Mouse (Mus musculus) fibroblast of lung, adult 2 months (primary cell): ENCODE measurements at regions not wholly inside any gene's neighbourhood (a gene's known extent, or its start where the extent isn't known, plus 50 kb on each side); places are given as distances from the start of the nearest gene placed in this dataset.

Experiments
- DNase-seq: peaks from one replicate; pipeline ENCODE4 v3.0.0-alpha.2; 2011; ENCODE audit warnings: low read depth

DNA sequence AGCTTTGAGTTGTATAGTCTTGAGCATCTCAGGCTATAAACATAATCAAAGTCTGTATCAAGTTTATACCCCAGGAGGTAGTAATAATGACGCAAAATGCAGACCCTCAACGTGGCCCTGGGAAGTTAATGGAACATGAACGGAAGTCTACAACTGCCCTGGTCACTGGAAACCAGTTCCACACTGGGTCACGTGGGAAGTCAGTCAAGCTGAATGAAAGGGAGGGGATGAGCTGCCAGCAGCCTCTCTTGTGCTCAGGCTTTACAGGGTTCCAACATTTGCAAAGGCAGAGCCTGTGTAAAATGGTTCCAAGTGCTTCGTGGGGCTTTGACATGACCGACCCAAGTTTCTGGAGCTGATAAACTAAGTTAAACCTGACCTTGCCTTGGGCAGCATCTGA lies 229.4 kb downstream of the Lnpk start:
- no peak for DNase-seq

DNA sequence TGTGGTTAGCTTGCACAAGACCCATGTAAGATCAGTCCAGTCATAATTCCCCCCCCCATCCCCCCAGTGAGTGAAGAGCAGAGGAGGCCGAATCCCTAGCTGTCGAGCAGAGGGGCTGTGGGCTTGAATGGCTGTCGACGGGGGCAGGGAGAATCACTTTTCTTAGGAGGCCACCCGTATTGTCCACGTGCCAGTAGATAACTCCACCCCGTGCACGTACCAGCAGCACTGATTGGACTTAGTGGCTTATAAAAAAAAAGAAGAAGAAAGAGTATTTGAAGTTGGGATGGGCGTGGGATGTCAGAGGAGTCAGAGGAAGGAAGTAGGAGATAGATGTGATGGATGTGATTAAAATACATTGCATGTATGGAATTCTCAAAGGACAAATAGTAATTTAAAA lies 272.9 kb downstream of the Lnpk start:
- no peak for DNase-seq

DNA sequence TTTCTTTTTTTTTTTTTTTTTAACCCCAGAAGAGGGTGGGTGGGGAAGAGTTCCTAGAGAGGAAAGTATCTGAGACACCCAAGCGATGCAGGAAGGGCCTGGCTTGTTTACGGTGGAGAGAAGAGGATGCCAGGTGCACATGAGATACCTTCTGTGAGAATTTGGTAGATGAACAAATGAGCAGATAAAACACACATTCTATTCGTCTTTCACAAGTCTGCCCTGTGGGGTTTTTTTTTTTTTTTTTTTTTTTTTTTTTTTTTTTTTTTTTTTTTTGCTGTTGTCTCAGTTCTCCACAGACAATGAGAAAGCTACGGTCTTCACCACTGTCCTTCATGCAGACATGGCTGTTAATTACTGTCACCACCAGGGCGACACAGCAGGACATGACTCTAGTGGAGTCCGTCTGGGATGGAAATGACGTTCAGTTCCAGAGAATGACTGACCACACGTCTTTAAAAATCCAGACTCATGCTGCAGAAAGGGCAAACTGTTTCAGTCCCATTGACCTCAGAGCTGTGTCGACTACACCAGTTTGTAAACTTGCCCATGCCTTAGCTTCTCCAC lies 278.3 kb downstream of the Lnpk start:
- no peak for DNase-seq

DNA sequence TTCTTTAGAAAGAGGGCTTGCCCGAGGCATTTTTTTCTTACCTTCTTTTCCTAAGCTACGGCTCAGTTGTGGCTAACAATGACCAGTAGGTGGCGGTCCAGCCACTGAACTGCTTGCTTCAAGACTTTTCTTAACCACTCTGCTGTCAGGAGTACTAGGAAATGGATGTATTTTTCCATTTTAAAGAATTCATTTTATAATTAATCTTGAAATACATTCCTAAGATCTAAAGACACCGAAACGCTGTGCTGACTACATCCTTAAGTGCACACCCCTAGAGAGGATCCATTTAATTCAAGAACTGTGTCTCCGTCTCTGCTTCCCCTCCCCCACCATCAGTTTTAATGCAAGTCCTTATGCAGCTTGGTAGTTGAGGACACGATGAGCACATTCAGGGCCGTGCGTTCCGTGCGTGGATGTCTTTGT lies 278.9 kb downstream of the Lnpk start:
- DNase-seq: peak; percentile 35

DNA sequence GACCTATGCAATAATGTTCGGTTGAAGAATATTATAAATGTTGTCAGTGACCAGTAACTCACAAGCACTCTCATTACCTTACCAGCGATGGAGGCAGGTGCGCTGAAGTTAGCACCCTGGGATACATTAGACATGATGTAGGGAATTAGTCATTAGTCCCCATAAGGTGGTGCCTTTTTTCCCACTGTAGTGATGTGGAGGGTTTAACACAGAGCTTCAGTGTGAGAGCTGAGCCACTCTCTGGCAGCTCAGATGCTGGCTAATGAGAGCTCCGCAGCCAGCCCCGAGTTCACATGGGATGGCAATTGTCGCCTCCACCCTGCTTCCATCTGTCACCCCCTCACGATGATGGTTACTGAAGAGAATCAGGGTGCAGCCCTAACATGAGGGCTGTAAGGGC lies 286.6 kb downstream of the Lnpk start:
- DNase-seq: no peak

DNA sequence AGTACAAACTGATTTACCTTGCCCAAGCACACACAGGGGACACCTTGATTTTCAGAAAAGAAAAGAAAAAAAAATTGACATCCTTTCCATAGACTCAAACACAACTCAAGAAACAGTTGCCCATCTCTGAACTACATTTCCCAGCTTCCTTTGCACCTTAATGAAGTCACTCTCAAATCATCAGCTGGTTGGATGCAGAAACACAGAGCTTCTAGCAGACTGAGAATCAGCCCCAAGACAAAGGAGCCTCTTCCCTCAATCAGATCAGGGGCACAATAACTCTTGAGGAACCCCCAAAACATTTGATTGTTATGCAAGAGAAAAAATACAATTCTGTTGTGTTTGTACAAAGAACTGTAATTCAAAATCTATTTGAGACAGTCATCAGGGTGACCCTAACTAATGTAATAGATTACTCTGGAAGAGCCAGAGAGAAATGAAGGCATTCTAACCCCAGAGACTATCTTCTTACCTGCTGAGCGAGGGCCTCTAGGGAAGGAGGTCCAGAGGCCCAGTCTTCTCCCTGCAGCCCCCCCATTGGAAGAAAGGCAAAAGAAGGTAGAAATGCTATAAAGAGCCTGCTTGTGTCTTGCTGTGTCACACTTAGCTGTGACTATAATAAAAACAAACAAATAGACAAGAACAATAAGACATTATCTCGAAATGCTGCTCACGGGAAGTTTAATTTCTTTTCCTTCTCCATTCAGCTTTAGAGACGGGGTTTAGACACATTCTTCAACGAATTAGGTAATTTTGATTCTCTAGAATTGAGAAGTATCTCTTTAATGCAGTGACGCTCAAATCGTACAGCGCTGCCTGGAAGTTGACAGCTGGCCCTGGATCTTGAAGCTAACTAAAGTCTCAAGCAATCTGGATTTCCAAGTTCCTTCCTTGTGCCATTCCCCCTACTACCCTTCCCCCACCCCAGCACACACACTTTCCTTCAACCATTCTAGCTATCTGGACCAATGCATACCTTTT lies 287.5 kb downstream of the Lnpk start:
- no peak for DNase-seq

DNA sequence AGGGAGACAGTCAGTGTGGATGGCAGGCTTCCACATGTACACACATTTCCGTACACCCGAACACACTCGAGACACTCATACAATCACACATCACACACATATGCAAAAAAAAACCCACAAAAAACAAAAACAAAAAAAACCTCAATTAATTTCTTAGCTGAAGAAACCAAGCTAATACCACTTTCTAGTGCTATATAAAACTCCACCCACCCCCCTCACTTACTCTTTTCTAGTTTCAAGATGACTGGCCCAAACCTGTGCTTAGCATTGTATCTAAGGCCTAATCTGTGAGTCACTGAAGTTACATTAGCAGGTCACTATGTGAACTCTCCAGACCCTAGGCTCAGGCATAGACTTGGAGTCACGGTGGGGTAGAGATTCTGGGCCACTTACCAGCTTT lies 293.6 kb downstream of the Lnpk start:
- no peak for DNase-seq

DNA sequence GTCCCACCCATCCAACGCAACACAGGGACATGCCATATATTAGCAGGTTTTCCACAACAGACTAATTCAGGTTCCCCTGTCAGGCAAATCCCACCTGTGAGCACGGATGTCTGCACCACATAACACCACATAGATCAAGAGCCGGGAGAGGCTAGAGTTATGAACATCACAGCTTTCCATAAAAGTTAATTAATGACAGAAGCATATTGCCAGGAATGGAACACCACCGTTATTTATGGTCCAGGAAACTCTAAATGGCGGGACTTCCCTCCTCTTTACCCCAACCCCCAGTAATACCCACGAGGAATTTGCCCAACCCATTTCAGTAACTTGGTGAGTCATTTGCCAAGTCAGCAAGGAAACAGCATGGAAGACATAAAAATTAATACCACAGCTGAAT lies 314.3 kb downstream of the Lnpk start:
- no peak for DNase-seq

DNA sequence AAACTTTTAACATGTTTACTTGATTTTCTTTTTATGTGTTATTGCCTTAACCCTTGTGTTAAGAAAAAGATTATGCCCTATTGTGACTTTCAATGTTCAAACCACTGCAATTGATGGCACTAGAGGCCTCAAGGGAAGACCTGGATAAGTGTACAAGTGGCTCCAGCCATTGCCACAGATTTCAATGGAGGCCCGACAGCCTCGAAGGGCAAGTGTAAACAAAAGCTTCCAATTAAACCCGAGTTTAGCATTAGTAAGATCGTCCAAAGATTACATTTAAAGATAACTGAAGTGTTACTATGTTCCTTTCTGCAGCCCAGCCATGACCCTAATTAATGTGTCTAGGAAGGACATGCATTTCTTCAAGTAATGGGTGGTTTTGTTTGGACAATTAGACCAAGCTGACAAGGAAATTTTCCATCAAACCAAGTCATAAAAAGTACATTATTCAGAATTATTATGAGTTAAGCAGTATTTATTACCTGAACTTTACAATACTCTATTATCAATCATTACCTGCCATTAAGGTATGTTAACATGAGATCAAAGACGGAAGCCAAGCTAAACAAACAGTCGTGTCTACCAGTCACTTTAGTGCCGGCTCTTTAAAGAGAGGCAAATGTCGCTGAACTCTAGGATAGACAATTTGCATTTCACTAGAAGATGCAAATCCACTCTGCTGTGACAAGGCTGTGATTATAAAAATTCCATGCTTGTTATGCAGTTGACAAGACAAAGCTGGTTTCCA lies 322.0 kb downstream of the Lnpk start:
- no peak for DNase-seq

DNA sequence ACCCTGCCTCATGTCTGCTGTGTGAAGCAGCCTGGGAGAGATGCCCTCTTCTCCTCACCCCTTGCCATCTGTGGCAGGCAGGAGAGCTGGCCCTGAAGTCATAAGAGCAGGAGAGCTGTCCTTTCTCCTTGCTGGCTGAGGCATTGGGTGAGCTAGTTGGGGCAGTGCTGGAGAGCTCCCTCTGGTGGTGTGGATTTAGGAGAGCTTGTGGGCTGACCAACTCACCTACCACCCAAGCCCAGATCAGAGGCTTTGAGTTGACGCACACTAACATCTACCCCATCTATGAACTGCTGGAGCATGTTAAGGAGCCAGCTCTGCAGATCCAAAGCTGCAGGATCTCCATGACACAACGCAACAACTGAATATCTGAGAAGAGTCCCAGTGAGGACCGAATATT lies 331.7 kb downstream of the Lnpk start:
- no peak for DNase-seq

DNA sequence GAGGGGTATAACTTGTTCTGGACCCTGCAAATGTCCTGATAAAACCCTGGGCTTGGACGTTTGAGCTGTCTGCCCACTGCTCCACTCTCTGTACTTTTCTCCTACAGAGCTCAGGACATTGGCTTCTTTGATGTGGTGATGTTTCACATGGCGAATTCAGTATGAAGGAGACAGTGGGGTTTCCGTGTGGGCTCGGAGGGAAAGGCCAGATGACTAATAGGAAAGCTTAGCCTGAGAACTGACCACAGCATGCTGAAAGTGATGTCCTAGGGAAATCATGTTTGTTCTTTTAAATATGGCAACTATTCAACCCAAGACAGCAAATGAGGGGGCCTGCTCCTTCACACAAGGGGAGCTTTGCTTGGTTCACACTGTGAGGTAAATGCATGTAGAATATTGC lies 332.6 kb downstream of the Lnpk start:
- DNase-seq: no peak

DNA sequence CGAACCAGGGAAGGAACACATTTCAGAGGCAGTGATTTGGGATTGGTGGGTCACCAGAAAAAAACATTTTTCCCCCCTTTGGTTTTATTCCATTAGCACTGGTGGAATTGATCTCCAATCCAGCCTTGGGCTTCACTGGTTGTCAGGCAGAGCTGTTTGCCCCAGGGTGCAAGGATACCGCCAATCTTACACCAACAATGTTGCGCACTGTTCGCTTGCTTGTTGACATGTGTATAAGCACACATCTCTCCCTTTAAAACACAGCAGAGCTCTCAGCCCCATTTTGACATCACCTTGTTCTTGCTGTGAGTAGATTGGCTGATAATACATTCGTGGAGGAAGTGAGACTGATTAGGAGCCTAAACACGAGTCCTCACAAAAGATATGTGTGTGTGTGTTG lies 333.1 kb upstream of the Atp5g3 start:
- DNase-seq: no peak

DNA sequence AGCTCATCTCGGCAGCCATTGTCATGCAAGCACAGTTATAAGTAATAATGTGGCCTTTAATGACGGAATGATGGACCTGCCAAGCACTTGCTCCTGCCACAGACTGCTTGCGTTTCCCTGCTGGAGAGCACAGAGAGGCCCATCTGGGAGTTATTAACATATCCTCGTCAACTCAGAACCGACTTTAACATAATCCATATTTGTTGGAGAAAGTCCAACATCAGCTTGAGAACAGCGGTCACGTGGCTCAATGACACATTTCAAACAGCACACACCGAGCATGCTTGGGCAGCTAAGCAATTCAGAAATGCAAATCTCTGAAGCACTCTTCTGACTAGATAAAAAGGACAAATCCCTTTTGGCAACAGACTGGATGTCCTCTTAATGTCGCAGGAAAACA lies 332.7 kb upstream of the Atp5g3 start:
- DNase-seq: peak; percentile 1

DNA sequence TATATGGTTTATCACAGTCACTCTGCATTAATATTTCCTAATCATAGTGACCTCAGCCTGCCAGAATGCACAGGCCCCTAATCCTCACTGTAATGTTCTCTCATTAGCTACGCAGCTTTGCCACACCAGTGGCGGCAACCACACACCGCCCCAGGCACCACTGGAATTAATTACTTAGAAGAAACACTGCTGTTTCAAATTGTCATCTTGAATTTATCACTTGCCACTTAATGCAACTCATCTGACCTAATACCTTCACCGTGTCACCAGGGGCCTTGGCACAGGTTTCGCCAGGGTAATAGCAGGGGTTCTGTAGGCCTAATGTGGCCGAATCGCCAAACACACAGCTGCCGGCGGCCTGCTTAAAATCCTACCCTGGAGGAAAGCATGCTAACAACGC lies 328.5 kb upstream of the Atp5g3 start:
- DNase-seq: no peak

DNA sequence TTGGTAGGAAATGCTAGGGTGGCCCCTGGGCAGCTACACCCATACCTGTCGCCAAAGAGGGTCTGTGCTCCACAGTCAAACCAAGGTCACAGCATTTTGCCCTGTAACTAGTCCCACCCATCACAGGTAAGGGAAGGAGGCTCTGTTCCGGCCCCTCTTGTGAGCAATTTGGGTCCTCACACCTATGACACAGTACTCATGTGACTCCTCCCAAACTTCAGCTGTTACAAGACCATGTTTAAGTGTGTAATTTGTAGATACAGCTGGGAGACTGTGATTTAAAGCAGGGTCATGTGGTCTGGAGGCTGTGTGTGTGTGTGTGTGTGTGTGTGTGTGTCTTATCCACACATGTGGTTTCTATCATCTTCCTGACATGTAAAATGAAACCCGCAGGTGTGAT lies 306.3 kb upstream of the Atp5g3 start:
- DNase-seq: no peak

DNA sequence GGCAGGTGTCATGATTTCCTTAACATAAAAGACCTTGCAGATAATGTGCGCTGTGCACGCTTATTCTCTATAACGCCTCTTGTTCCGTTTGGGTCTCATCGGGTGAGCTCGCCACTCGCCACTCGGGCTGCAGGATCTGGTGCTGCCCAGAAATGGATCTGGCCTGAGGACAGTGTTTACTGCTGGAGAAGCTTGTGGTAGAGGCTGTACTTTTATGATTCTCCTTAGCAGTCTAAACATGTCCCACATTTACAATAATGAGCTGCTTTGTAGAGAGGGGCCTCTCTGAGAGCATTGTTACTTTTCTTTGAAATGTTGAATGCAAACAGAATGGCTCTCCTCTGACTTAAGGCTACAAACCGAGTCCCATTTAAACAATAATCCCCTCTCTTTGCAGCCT lies 299.1 kb upstream of the Atp5g3 start:
- DNase-seq: no peak

DNA sequence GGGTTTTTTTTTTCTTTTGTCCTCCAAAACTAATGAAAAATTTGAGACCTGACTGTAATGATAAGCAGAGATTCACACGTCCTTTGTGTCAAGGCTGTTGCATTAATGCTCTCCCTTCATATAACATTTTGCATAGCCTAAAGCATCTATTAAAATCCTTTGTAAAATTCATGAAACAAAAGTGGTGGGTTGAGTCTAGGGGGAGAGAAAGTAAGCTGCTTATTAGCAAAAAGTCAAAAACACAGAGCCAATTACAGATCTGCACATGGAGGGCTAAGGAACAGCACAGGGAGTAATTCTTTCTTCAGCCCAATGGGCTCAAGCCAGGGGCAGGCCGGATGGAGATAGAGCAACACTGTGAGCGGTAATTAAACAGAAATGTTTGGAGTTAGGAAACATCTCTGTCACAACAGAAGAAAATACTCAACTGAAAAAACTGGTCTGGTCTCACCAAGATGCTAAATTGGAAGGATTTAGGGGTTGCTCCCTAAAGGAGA lies 298.3 kb upstream of the Atp5g3 start:
- no peak for DNase-seq

DNA sequence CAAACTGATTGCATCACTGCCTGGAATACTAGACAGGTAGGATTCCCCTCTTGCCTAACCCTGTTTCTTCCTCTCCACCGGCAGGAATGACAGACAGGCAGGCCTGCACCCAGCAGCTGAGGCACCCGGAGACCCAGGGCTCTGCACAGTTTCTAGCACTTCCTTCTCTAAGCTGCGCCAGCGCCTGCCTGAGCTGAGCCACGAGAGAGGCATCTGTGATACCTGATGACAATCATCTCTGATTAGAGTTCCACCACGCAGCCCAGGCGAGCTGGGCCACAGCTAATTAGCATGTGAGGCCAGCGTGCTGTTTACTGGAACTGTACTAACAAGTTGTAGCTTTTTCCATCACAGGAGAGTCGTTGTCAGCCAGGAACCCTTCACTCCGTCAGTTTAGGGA lies 296.3 kb upstream of the Atp5g3 start:
- DNase-seq: no peak

DNA sequence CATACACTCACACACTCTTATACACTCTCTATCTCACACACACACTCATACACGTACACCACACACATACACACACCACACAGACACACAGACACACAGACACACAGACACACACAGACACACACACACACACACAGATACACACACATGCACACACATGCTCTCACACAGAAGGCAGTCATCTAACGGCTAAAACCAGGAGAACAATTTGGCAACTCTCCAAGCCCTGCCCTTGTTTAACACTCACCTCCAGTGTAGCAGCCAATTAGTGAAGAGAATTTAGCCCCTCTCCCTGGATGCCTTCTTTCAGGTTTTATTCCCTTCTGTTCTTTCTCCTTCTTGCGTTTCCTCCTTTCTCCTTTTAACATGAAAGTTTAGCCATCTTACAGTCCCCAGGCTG lies 291.6 kb upstream of the Atp5g3 start:
- DNase-seq: no peak

DNA sequence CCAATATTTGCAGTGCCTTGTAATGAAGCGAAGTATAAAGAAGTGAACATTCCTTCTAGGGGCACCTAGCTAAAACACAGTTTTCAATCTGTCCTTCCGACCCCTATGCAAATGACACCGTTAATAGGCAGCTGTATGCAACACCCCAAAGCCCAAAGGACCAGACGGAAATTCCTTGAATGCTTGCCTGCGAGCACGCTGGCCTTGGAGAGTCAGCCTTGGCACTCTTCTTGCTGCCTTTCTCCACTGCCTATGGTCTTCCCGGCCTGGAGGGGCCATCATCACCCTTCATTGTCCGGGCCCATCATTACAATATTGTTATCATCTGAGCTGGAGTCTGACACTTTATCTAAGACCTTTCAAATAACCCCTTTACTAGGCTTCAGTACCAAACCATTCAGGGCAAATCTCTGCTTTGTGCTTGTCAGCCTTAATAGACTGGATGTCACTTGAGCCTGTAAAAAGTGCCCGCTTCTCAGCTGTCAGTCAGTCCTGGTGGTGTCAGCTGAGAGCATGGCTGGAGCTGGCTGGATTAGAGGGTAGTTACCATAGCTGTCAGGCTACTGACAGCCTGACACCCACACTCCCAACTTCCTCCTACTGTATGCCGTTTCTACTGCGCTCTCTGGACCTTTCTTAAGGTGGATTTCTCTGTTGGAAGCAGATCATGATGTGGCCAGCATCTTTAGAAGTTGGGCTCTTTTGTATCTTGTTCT lies 290.6 kb upstream of the Atp5g3 start:
- DNase-seq: no peak

DNA sequence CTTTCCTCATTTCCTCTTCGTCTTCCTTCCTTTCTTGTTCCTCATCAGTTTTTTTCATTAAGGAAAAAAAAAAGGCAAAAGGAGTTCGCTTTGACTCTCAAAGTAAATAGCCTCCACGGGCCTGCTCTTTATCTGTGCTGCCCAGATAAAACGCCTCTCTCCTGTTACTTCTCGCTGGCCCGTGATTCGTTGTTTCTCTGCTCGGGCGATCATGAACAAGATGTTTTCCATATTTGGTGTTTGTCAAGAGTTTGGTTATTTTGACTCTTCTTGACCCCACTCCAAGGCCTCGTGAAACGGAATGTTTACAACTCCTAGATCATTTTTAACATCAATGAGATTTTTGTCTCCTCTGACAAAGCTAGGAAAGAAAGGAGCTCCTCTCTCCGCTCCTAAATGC lies 288.4 kb upstream of the Atp5g3 start:
- DNase-seq: no peak
